Mouse (Mus musculus): ENCODE measurements around the gene Efhc2.
A peak's percentile ranks its signal among the peaks of the same experiment; 100 is the strongest.

The Efhc2 gene

GRCm38 (mm10) chrX:17319126-17319583 is at the start of gene Efhc2:
Gene Efhc2 (minus strand): TSS chrX:17319368.
- peak; percentile 2 for DNase-seq

GRCm38 (mm10) chrX:17365114-17365513 is 45.9 kb upstream of the Efhc2 start:
- no peak for DNase-seq

GRCm38 (mm10) chrX:17300349-17300880 is 18.8 kb downstream of the Efhc2 start:
- no peak for DNase-seq

- no peak for DNase-seq
These were observed 35.3 kb downstream of the Efhc2 start for GRCm38 (mm10) chrX:17283899-17284298.

GRCm38 (mm10) chrX:17225141-17225540 is 94.0 kb downstream of the Efhc2 start:
- DNase-seq, result no peak

- DNase-seq, result no peak
These were observed 101.7 kb downstream of the Efhc2 start for GRCm38 (mm10) chrX:17217451-17217850.

GRCm38 (mm10) chrX:17213515-17213914 is 105.7 kb downstream of the Efhc2 start:
- DNase-seq, result no peak

- DNase-seq, result no peak
These were observed 143.4 kb downstream of the Efhc2 start for GRCm38 (mm10) chrX:17175748-17176147.

- no peak for DNase-seq
These were observed 153.5 kb downstream of the Efhc2 start for GRCm38 (mm10) chrX:17165638-17166037.

All from layer of hippocampus, adult 9-11 months (tissue).